Mouse (Mus musculus) ovary, adult 18-20 months (tissue): ENCODE measurements around the gene Rdh5.

Experiments
- DNase-seq: peaks from one replicate; pipeline ENCODE4 v3.0.0; 2022; ENCODE audit warnings: low spot score, mixed read lengths

Gene Rdh5

DNA sequence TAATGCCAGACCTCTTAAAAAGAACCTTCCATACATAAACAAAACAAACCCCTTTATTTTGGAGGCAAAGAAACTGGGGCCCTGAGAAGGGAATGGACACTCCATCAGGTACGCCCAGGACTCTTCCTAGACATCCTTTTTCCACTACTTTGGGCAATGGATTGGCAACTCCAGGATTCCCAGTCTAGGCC is at the start of gene Rdh5:
Rdh5 (minus strand) TSS at position 67 of the 191 bp plus-strand sequence.
- no peak for DNase-seq

DNA sequence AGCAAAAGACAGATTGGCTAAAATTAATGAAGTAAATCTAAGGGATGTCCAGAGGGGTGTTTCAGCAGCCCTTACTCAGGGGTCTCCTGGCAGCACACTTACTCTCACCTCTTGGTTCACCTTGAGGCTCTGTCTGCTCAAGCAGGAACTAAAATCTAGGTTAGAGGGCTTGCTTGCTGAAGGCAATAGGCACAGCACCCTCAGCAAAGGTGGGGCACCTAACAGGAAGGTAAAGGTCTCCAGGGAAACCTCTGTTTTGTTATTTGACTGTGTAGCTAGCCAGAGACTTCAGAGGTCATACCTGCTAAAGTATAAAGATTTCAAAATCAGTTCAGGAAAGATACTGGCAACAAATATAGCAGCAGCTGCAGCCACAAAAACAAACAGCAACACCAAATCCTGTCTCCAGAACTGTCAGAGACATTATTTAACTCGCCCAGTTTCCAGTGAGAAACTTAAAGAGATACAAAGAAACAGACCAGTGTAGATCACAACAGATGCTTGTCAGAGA is 48.1 kb upstream of the Rdh5 start:
- DNase-seq: no peak

DNA sequence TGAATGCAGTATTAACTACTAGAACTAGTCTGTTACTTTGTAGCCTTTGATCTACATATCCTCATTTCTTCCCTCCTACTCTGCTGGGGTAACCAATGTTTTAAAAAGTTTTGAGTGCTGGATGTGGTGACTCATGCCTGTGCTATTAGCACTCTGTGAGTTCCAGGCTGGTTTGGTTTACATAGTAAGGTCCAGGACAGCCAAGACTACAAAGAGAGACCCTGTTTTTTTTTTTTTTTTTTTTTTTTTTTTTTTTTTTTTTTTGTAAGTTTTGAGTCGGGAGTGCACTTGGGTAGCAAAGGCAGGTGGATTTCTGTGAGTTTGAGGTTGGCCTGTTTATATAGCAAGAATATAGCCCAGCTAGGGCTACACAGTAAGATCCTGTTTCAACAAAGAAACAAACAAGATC is 45.7 kb upstream of the Rdh5 start:
- no peak for DNase-seq

DNA sequence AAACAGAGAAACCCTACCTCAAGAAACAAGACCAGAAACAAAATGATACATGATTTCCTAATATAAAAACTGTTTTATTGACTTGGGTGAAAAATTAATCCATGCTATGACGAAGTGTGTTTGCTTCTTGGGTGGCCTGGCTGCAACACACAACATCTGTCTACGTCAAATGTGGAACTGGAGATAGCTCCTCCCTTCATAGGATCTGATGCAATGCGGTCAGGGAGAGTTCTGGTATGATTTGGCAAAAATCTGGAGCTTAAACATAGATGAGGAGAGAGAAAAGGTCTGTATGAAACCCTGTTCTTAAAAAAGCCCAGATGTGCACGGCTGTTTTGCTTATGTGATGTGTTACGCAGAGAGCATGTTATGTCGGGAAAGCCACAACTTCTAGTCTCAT is 43.2 kb upstream of the Rdh5 start:
- no peak for DNase-seq

DNA sequence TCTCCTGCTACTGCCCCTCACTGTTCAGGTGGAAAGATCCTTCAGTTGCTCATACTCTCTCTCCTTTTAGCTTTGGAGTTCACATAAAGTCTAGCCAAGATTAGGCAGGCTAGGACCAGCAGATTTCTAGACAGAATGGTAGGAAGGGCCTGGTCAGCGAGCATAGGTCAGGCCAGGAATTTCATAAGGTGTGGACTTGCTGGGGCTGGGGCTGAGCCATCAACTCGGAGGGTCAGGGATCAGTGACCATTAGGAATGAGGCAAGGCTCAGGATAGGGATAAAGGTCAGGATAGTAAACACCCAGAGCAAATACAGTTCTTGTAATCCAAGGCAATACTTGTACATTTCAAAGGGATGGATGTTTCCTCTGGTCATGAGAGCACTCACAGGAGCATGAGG is 42.3 kb upstream of the Rdh5 start:
- DNase-seq: no peak

DNA sequence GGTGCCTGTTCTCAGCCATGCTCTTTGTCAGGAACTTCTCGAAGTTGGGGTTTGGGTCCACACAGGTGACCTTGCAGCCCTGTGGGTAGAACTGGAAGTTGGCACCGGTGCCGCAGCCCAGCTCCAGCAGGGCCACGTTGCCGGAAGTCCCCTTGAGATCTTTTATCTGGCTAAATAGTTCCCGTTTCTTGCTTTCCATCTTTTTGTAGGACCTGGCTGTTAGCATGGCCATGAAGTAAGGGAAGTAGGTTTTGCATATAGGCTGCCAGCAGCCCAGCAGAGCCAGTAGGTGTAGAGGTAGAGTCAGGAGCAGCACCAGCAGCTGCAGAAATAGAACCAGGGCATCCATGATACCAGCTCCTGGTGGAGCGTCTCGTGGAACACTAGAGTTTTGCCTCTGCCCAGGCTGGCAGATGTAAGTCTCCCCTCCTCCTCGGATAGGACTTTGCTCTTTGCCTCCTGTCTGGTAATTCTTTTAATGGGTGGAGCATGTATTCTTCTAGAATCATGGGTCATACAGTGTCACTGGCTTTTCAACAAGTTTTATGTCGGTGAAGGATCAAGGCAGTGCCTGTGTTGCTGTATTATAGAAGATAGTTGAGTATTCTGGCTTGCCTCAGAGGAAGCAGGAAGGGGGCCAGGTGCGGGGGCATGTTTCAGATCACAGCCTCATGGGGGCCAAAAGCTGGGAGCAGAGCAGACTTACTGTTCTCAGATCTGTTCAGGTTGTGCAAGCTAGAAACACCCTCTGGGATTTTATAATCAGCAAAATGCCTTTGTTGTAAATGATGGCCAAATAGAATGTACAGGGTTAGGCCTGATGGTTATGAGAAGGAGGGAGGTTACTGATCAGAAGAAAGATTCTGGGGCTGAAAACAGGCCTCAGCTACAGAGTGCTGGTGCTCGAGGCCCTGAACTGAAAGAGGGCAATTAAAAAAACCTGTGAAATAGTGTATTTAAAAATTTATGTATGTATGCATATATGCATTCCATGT is 38.2 kb upstream of the Rdh5 start, which contains the start of gene Mettl7b:
Mettl7b (minus strand) TSS at position 399 of the 995 bp plus-strand sequence.
- no peak for DNase-seq

DNA sequence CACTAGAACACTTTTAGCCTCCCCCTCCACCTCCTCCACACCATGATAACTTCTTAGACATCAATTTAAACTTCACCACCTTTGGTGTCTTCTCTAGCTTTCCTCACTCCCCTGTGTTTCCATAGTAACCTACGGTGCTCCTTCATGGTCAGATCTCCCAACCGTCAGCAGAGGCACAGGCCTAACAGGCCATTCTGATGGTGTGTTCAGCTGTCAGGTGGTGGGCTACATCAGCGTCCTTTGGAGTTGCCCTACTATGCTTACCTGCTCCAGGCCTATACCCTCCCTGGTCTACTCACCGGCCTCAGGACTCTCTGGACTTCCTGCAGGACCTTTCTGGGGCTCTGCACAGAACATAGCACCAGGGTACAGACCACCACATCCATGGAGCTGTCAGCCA is 37.5 kb upstream of the Rdh5 start:
- DNase-seq: no peak

DNA sequence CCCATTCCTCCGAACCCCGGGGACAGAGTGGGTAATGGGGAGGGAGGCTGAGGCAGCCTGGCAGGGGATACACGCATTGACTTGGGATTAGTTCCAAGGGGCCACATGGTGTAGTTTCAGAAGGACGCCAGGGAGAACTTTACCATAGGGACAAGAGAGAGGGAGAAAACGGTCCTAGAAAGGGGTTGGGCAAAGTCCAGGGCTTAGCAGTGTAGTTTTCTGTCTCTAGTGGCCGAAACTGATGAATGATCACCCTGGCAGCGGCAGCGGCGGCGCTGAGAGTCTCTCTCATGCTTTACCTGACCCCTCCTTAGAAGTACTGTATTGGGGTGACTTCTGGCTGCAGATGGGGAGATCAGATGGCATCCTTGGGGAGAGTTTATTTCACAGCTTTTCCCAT is 35.7 kb upstream of the Rdh5 start:
- no peak for DNase-seq

DNA sequence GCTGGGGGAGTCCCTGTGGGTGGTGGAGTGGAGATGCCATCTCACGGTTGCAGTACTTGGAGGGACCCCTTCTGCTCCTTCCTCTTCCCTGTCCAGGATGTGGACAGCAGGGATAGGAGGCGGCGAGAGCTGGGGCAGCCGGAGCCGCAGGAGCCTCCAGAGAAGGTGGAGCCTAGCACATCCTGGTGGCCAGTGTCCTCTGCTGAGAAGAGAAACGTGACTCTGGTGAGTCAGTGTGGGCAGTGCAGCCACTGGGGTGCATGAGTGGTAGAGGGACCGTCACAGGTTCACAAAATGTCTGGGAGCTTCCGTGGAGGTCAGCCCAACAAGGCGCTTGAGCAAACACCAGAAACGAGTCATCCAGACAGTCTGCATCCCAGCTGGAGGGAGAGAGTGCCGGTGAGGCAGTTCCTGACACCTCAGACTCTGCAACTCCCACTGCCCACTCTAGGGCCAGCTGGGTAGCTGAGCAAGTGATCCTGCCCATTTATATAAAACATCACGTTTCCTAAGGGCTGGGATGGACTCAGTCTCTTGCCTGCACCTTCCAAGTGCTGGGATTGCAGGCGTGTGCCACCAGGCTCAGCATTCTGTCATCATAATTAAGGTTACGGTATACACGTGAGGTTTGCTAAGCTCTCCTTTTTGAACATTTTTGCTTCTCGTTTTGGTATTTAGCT is 27.7 kb upstream of the Rdh5 start:
- DNase-seq: no peak

DNA sequence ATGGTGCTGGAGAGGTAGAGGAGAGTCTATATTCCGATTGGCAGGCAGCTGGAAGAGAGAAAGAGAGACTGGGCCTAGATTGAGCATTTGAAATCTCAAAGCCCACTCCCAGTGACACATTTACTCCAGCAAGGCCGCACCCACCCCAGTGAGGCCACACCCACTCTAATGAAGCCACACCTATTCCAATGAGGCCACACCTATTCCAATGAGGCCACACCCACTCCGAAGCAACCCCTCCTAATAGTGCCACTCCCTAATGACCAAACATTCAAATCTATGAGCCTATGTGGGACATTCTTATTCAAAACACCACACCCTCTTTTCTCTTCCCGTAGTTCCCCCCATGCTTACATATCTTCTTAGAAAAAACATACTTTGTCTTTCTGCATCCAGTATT is 24.8 kb upstream of the Rdh5 start:
- no peak for DNase-seq

DNA sequence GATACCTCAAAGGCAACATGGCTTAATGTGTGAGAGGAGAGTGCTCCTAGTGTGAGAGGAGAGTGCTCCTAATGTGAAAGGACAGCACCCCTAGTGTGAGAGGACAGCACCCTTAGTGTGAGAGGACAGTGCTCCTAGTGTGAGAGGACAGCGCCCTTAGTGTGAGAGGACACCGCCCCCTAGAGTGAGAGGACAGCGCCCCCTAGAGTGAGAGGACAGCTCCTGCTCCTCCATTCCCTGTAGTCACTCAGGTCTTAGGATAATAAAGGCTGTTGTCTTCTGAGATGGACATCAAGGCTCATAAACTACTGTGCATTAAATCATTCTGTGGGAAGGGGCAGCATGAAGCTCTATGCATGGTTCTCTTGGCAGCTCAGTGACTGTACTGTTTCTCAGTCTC is 23.0 kb upstream of the Rdh5 start:
- DNase-seq: no peak

DNA sequence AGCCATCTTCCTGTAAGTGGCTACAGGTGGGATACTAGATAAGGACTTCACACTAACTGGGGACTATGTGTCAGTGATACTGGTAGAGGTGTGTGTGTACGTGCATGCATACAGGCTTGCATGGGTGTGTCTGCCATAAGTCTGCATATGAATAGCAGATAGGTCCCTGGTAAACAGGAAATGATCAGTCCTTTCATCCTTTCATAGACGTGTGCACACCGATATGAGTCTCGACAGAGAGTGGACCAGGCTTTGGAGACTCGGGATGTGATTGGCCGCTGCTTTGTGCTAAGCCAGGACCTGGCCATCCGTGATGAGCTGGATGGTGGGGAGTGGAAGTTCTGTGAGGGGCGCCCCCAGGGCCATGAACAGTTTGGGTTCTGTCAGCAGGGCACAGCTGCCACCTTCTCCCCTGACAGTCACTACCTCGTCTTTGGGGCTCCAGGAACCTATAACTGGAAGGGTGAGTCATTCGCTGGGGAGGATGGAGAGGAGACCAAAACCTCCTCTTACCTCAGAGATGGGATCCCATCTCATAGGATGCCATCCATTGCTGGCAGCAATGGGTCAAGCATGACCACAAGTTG is 17.9 kb upstream of the Rdh5 start:
- no peak for DNase-seq

DNA sequence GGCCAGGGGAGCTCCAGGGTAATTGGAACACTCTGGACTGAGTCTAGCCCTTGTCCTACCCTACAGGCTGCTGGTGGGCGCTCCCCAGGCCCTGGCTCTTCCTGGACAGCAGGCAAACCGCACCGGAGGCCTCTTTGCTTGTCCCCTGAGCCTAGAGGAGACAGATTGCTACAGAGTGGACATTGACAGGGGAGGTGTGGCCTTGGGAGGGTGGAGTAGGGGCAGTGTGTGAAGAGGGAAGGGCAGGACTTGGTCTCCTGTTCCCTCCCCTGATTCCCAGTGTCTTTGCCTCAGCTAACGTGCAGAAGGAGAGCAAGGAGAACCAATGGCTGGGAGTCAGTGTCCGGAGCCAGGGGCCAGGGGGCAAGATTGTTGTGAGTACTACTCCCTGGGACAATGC is 16.3 kb upstream of the Rdh5 start:
- DNase-seq: no peak

DNA sequence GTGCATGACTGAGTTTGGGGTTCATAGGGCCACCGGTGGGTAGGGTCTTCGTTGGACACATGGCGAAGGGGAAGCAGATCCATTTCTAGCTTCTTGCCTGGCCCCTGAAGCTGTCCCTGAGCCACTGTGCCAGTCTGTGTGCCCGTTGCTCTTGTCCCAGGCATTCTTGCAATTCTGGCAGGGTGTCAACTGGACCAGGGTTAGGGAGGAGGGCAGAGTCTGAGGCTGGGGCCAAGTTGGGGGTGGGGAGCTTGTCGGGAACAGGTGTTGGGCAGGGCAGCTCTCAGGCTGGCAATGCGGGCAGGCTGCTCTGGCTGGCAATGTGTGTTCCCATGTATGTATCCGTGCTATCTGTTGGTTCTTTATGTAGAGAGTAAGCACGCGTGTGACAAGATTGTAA is 15.8 kb upstream of the Rdh5 start:
- DNase-seq: no peak

DNA sequence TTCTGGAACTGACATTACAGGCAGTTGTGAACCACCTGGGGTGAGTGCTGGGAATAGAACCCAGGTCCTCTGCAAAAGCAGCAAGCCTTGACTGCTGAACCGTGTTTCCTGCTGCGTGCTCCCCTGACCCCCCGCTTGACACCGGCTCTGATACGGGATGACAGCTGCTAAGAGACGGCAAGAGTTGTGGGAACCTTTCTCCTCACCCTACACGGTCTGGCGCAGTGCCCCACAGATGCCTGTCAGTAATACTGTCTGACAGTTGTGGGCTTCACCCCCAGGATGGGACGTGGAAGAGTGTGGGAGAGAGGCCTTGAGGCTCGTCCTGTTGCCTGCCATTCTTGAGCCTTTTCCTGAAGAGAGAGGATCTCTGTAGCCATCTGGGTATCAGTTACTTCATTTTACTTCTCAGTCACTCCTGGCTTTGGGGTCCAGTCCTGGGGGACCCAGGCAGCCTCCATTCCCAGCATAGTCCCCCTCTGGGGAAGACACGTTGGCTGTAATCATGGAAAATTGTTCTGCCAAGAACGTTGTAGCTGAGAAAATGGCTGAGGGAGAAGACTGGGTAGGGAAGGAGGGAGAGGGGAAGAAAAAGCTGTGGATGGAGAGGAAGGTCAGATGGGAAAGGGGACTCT is 15.2 kb upstream of the Rdh5 start:
- DNase-seq: no peak

DNA sequence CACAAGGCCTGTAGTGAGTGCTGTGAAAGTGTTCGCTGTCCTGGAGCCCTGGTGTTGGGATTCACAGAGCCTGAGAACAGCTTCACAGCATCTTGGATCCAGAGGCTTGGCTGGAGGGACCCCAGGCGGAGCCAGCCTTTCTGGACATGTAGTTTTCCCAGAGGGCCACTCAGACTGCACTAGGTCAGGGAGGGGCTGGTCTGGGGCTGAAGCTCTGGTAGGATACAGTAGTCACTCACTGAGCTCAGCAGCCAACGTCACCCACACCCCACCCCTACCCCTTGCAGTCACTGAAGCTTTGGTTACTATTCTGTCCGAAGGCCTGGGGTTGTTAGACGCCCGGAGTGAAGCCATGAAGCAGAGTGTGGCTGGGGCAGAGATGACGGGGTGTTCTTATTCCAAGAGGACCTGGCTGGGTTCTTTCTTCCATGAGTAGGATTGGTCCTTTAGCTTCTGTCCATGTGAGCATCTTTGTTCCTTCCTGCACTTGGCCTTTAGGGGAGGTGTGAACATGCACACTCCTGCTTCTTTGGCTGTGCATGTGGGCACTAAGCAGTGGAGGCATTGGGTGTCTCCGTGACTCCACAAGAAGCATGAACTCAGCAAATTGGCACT is 13.2 kb upstream of the Rdh5 start:
- no peak for DNase-seq

DNA sequence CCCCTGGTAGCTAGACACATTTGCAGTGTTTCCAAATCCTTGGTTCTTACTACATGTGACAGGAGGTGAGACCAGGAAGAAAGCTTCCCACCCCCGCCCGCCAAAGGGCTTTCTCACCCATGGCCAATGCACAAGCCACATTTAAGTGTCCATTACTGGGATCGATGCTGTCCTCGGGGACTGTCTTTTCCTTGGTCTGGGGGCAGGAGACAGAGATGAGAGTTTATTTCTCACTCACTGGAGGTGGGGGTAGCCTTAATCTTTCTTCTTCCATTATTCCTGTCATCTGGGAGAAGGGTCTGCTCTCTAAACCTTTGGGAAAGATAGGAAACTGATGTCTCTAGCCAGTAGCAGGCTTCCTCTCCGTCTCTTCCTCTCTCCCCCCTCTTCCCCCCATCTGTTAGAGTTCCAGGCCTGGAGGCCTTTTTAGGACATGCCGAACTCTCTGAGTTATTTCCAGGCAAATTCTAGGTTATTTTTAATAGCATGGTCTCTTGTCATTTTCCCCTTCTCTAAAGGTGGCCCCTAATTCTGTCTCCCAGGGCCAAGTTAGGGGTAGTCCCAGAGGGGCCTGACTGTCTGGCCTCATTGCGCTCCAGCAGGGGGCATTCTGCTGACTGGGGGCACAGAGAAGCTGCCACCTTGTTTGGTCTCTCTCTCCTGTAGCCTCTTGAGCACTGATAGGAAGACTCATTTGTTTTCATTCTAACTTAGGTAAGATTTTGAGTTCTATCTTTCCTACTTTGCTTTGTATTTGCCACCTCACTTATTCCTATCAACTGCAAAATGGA is 12.5 kb upstream of the Rdh5 start:
- no peak for DNase-seq

DNA sequence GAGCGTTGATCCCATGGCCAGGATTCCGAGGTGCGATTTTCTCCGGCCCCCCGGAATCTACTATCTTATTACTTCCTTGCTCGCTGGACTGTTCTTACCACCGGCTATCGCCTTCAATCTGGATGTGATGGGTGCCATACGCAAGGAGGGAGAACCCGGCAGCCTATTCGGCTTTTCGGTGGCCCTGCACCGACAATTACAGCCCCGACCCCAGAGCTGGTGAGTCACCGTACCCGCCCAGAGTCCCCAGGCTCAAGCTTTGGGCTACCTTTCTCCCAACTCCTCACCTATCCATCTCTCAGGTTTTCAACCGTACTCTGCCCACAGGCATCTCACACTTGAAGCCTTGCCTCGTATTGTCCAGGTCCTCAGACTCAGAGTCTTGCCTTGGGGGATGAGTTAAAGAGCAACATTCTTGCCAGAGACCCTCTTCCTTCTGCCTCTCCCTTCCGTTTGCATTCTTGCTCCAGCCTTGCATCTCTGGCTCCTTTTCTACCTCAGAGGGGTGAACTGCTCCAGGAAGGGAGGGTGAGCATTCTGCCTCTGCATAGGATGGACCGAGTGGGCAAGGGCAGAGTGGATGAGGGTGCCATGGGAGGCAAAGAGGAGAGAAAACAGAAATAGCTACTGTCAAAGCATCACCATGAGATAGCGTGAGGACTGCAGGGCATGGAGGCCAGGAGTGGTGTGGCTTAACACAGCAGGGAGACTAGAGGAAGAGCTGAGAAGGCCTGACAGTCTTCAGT is 11.5 kb upstream of the Rdh5 start:
- DNase-seq: no peak

DNA sequence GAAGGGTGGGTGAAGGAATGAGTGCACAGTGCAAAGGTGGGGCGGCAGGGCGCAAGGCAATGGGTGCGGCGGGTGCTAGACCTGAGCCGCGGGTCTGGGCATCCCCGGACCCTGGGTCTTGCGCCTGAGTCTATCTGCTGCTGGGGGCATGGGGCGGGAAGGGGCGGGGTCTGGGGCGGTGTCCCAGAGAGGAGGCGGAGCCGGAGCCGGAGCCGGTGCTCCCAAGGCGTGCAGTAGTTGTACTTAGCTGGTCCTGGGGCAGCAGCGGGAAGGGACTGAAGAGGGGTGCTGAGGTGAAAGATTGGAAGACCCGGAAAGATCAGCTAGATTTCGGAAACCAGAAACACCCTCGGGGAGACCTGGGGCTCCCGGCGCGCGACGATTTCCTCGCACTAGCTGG is 10.9 kb upstream of the Rdh5 start, which contains the start of gene Itga7:
Itga7 (plus strand) TSS at position 245 of the 400 bp plus-strand sequence.
- DNase-seq: no peak

DNA sequence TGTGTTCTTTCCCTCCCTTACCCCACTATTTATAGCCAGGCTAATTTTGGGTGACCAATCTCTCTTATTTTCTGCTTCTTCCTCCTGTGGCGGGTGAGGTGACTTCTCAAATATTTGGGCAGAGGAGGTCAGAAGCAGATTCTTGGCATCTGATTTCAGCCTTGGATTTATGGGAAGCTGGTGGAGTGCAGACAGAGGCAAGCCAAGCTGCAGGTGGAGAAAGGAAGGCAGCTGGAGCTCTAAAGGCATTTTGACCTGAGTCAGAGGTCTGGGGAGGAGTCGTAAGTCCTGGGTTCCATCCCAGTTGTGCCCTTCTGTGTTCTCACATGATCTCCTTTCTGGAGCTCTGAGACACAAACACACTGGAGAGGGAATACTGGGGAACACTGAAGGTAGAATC is 8.8 kb upstream of the Rdh5 start:
- no peak for DNase-seq
